ENCODE assay signal across 8 mouse cellular contexts in the genomic region with DNA sequence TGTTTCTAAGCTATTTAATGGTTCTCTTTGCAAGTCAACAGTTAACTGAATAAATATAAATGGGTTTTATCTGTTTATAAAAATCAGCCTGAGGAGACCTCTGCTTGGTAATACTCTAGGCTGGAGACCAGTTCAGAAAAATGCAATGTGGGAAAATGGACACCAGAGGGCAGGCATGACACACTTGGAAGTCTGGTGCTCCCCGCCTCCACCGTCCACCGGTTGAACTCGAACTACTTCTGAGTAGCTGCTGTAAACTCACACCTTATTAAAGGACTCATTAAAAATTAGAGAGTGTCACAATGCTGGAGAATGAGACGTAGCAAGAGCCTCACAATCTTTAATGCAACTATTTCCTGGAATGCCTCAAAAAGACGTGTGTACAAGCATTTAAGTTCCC. TPM values are rescaled to one million over a fixed set of nuclear protein-coding genes. Genes with fewer than 3 reads are reported as not detected.
DNase-seq lines count a peak whose midpoint lies in the region; ATAC-seq and TF ChIP-seq lines count a peak whose summit lies in the region.

No protein-coding gene starts in this region.

- H3K27me3 ChIP-seq in forebrain, postnatal 0 days (ENCODE audit: insufficient read depth, low read length): no peaks in the 10 kb centered on the region
- H3K27me3 ChIP-seq in hindbrain, embryonic 15.5 days: no peaks in the 10 kb centered on the region

- DNase-seq in Muller cell, postnatal 12 days (ENCODE audit: inconsistent ontology term): peak; percentile 77
- DNase-seq in cerebellum, adult 11 months: peak; percentile 28
- DNase-seq in forebrain, postnatal 0 days: peak; percentile 84
- peak; percentile 66 to 76 for DNase-seq in layer of hippocampus, postnatal 14 days (ENCODE audit: low spot score in 2 of 2)
- DNase-seq in lung, postnatal 36 days: peak; percentile 86
- DNase-seq in retina, postnatal 7 days (ENCODE audit: low read depth, low spot score): peak; percentile 51
- peak; percentile 69 for DNase-seq in urinary bladder, postnatal 25 days (ENCODE audit: low spot score)

- H3K27ac ChIP-seq in forebrain, postnatal 0 days (ENCODE audit: low read depth, low read length): no peak overlapping the region
- H3K27ac ChIP-seq in hindbrain, embryonic 15.5 days (replicated peaks): no peak overlapping the region

- peak; percentile 86 for TF ChIP-seq CTCF in forebrain, postnatal 0 days (IDR thresholded peaks at IDR 0.05; ENCODE audit: low read depth)

- H3K9ac ChIP-seq in forebrain, postnatal 0 days: no peak overlapping the region
- H3K9ac ChIP-seq in hindbrain, embryonic 15.5 days: no peak overlapping the region

- H3K4me3 ChIP-seq in forebrain, postnatal 0 days (ENCODE audit: low read depth, low read length): no peak overlapping the region
- H3K4me3 ChIP-seq in hindbrain, embryonic 15.5 days: no peak overlapping the region

- no peaks in the 10 kb centered on the region for H3K9me3 ChIP-seq in forebrain, postnatal 0 days (ENCODE audit: low read length)
- no peaks in the 10 kb centered on the region for H3K9me3 ChIP-seq in hindbrain, embryonic 15.5 days

- no peak overlapping the region for H3K4me2 ChIP-seq in forebrain, postnatal 0 days (ENCODE audit: low read depth)
- H3K4me2 ChIP-seq in hindbrain, embryonic 15.5 days: no peak overlapping the region

- peak; percentile 87 for ATAC-seq in forebrain, postnatal 0 days
- peak; percentile 79 for ATAC-seq in hindbrain, embryonic 15.5 days (ENCODE audit: low FRiP score, low read depth)

- no peaks in the 10 kb centered on the region for H3K4me1 ChIP-seq in forebrain, postnatal 0 days (ENCODE audit: insufficient read depth)
- no peaks in the 10 kb centered on the region for H3K4me1 ChIP-seq in hindbrain, embryonic 15.5 days (replicated peaks)

- WGBS in forebrain, postnatal 0 days: 8% methylated on average over 6 of the region's 6 CpGs
- whole genome bisulfite sequencing in hindbrain, embryonic 15.5 days: 10% methylated on average over 6 of the region's 6 CpGs

- no peaks in the 10 kb centered on the region for H3K36me3 ChIP-seq in forebrain, postnatal 0 days (ENCODE audit: insufficient read depth)
- H3K36me3 ChIP-seq in hindbrain, embryonic 15.5 days: no peaks in the 10 kb centered on the region

RNA-seq across cellular contexts. Expression of a gene that starts 27.5 kb away (rescaled TPM):
- 12.0 and 17.4 TPM in 2 replicates for total RNA-seq in forebrain, postnatal 0 days (2014; rRNA removed)
- 40.6 and 43.4 TPM in 2 replicates for polyA plus RNA-seq in forebrain, postnatal 0 days (2015; fragmentation: Nextera tagmentation; extraction: Ambion mirVana)
- 33.9 and 38.3 TPM in 2 replicates for polyA plus RNA-seq in hindbrain, embryonic 15.5 days (2015; fragmentation: Nextera tagmentation; extraction: Ambion mirVana)
- total RNA-seq in layer of hippocampus, postnatal 14 days (2021): 10 to 100 TPM; 15.9 to 16.1 TPM

Comparison
In these comparisons a context has a peak if more than half of its experiments do, and no peak if none do; other contexts are left out.
1. DNase-seq: peak in every context shown above with its lines; median percentile 86 in lung, postnatal 36 days; 84 in forebrain, postnatal 0 days; 77 in Muller cell, postnatal 12 days; 71 in layer of hippocampus, postnatal 14 days; 69 in urinary bladder, postnatal 25 days; 51 in retina, postnatal 7 days; 28 in cerebellum, adult 11 months.